Mouse (Mus musculus) ES-CJ7 (cell line): ENCODE measurements around the gene Bcl11a.
"Not testable (repeated sequence)": the region's sequence is repeated elsewhere in the genome, so short reads cannot be mapped to it uniquely, and the experiment has no call there.

Source experiments
- DNase-seq: peaks from one replicate; pipeline ENCODE4 v3.0.0; 2011; ENCODE audit warnings: low read depth, low spot score

The Bcl11a gene

DNA sequence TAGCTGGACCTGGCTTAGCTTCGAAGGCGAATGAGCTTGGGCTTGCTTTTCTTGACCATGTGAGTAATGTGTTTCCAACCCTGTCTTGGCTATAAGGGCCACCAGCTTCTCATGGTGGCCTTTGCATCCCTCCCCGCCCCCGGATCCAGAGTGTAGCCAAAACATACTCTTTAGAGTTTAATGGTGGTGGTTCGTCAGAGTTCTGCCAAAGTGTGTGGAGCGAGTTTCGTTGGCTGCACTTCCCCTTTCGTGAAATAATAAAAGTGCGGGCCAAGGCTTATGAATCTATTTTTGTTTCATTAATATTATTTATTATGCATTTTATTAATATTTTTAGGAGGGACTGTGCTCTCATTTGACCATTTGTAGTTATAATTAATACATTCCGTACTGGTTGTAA is 21.4 kb downstream of the Bcl11a start:
- no peak for DNase-seq

DNA sequence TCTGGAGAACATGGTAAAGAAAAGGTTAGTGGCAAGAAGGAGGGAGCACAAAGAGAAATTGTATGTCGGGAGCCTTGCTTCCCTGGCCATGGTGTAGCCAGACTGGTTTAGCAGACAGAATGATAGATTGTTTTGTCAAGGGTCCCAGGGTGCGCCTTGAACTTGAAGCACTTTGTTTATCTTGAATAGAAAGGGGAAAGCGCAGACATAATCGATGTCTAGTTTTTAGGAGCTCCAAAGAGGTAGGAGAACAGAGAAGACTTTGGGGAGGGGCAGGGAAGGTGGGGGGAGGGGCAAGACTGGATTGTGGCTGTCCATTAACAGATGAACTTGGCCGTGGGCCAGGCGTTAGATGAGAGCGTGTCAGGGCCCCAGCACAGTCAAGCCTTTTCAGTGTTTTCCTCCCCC is 22.0 kb downstream of the Bcl11a start:
- no peak for DNase-seq

GRCm38 (mm10) chr11:24100449-24101070 is 22.7 kb downstream of the Bcl11a start:
- no peak for DNase-seq

DNA sequence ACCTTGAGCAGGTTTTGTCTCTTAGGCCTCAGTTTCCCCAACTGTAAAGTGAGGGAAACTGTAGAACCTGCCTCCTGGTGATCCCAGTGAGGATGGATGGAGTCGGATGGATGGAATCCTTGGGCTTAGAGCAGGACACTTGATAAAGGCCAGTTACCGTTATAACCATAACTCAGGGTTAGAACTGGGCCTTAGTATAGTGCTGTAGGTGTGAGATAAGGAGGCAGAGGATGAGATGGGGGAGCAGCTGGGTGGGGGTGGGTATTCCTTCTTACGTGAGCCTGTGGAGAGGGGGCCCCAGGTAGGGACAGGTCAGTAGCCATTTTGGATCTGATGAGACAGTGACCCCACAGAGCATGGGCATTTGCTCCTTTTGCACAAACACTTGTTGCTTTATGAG is 23.8 kb downstream of the Bcl11a start:
- no peak for DNase-seq

GRCm38 (mm10) chr11:24102372-24102771 is 24.5 kb downstream of the Bcl11a start:
- no peak for DNase-seq

DNA sequence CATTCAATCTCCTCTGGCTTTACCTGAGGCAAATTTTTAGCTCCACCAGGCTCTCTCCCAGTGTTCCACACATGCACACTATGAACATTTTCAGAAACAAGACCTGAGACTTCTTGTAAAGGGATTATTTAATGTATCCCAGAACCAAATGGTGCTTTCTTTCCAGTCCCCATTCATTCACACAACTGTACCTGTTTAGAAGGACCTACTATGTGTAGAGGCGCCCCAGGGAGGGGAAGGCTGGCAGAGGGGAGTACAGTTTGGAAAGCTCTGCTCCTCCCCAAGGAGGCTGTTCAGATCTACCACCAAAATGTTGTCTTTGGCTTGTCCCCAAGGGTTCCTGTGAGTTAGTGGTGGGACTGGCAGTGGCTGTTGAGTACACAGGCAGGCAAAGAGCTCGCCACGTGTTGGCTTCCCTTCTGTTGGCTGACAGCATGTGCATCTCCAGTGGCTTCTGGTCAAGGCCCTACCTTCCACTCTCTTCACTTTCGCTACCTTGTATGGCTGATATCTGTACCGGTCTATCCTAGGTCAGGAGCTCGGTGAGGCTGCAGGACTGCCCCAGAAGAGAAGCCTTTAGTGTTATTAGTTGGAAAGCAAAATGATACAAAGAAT is 25.4 kb downstream of the Bcl11a start:
- no peak for DNase-seq

- no peak for DNase-seq
Measured at GRCm38 (mm10) chr11:24107414-24107813, 29.6 kb downstream of the Bcl11a start.

- no peak for DNase-seq
Measured at GRCm38 (mm10) chr11:24108974-24109373, 31.1 kb downstream of the Bcl11a start.

DNA sequence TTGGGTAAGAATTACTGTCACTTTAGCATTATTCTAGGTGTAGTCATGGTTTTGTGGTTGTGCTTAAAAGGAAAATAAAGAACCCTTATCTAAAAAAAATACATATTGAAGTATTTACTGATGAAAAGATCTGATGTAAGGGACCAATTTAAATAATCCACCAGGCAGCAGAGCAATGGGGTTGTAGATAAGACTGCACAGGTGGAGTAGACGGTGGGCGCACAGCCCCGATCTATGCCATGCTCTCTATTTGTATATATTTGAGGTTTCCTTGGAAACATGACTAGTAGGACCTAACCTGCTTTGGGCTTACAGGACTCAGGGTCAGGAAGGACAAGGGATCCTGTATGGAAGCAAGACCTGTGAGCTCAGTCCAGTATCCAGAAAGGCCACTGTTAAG is 31.5 kb downstream of the Bcl11a start:
- DNase-seq = no peak

- DNase-seq = no peak
Measured at GRCm38 (mm10) chr11:24110113-24110512, 32.3 kb downstream of the Bcl11a start.

DNA sequence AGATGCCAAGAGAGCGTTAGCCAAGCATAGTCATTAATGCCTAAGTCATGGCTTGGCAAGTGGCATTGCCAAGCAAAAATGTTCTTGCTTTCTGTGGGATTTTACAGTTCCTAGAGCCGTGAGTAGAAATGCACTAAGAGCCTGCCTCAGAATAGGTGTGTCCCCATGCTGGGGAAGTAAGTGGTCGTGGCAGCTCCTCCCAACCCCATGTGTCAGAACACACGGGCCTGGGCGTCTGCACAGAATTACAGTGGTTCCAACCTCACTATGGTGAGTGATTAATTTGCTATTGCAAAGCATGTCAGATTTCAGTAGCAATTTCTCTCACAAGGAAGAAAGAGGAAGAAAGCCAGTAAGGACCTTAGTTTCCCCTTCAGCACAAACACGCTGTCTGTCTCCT is 33.9 kb downstream of the Bcl11a start:
- no peak for DNase-seq

GRCm38 (mm10) chr11:24115017-24115752 is 37.3 kb downstream of the Bcl11a start:
- no peak for DNase-seq

- DNase-seq = no peak
Measured at GRCm38 (mm10) chr11:24116041-24116440, 38.2 kb downstream of the Bcl11a start.

DNA sequence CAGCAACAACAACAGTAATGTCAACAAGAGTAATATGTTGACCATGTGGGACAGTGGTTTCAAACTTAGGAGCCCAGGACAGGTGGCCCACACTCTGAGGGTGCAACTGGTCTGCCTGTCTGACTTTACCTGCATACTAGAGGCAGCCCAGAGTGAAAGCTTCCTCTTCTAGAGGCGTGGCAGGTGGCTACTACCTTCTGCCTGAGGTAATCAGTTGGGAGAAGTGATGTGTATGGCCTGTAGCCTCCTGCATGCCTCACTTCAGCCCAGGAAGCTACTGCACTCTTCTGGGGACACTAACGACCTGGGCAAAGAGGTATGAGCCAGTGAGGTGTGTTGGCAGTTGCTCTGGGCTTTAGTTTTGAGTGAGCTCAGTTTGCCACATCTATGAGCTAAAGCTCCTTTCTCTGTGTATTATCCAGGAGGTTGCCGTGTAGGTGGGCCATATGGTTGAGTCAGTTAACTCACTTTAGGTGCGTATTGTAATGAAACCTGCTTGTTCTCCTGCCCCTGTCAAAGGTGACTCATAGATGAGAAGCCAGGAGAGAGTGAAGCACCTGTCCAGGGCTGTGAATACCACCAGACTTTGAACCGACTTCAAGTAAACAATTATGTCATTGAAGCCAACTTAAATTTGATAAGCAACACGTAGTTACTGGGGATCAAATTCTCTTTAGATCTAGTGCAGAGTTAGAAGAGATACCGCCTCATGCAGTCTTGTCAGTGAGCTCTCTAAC is 38.9 kb downstream of the Bcl11a start:
- no peak for DNase-seq

DNA sequence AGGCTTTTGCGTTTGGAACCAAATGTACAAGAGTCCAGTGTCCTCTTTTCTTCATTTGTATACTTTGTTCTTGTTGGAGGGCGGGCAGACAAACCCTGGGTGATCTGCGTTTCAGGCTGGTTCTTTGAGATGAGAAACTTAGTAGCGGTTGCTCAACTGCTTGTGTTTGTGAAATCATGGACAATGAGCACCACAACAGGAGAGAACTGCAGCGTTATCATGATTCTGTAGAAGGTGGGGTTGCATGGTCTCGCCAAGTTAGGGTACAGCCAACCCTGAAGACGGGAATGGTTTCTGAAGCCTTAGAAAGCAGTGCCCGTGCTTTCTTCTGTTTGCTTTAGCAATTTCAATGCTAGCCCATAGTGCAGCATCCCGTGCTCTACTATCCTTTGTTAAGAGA is 43.3 kb downstream of the Bcl11a start:
- no peak for DNase-seq

- DNase-seq = no peak
Measured at GRCm38 (mm10) chr11:24122899-24123298, 45.0 kb downstream of the Bcl11a start.

- no peak for DNase-seq
Measured at GRCm38 (mm10) chr11:24123991-24124390, 46.1 kb downstream of the Bcl11a start.

GRCm38 (mm10) chr11:24125098-24125497 is 47.2 kb downstream of the Bcl11a start:
- DNase-seq = no peak

DNA sequence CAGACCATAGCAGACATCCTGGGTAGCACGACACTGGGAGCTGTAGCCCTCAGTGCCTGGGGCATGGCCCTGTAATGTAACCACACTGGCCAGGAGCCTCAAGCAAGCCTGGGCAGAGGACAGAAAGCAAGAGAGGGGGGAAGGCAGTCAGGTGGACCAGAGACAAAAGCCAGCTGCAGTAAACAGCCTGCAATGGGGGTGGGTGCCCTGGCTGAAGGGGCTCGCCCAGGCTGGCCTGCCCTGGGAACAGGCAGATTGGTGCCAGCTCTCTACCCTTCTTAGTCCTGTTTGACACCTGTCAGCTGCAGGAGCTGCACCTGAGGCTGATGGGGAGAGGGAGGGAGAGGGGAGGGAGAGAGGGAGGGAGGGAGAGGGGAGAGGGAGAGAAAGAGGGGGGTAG is 50.1 kb downstream of the Bcl11a start:
- DNase-seq = no peak

- not testable (repeated sequence) for DNase-seq
Measured at GRCm38 (mm10) chr11:24128880-24129279, 51.0 kb downstream of the Bcl11a start.

GRCm38 (mm10) chr11:24129358-24130185 is 51.7 kb downstream of the Bcl11a start:
- no peak for DNase-seq
